Mouse (Mus musculus) neural tube, embryonic 12.5 days (tissue): Measurements from ENCODE around the gene Cep112. TPM values are rescaled to one million over a fixed set of nuclear protein-coding genes. Genes with fewer than 3 reads are reported as not detected.

Source experiments
- ATAC-seq: fragments of 200-750 bp; cut with Nextera tagmentation; 2 replicates; pipeline ENCODE4 v1.8.0; 2017; ENCODE audit warnings: low read depth, mild to moderate bottlenecking, moderate TSS enrichment, moderate library complexity; ENCODE audit not compliant: low FRiP score
- H3K27ac ChIP-seq: fragments of 300-500 bp; sonication (generic); 2 replicates; pipeline ENCODE4 v1.5.1; 2016
- H3K27me3 ChIP-seq: fragments of 300-500 bp; sonication (generic); replicated peaks from 2 replicates; pipeline ENCODE4 v1.6.1; 2016; ENCODE audit warnings: mild to moderate bottlenecking
- H3K36me3 ChIP-seq: fragments of 300-500 bp; sonication (generic); 2 replicates; pipeline ENCODE4 v1.6.1; 2016; ENCODE audit warnings: mild to moderate bottlenecking
- H3K4me1 ChIP-seq: fragments of 300-500 bp; sonication (generic); 2 replicates; pipeline ENCODE4 v1.6.1; 2016
- H3K4me2 ChIP-seq: fragments of 300-500 bp; sonication (generic); replicated peaks from 2 replicates; pipeline ENCODE4 v1.6.1; 2016; ENCODE audit warnings: mild to moderate bottlenecking
- H3K4me3 ChIP-seq: fragments of 300-500 bp; sonication (generic); 2 replicates; pipeline ENCODE4 v1.5.1; 2016
- H3K9ac ChIP-seq: fragments of 300-500 bp; sonication (generic); 2 replicates; pipeline ENCODE4 v1.6.1; 2016; ENCODE audit warnings: mild to moderate bottlenecking
- H3K9me3 ChIP-seq: fragments of 300-500 bp; sonication (generic); 2 replicates; pipeline ENCODE4 v1.6.1; 2016; ENCODE audit warnings: mild to moderate bottlenecking
- WGBS: fragments of 180-500 bp; shearing (Covaris S2); methylation state at CpG from one replicate; pipeline ENCODE4 v1.1.7; 2016; 5-methylcytosine and 5-hydroxymethylcytosine counted together
- polyA plus RNA-seq: library from polyadenylated mRNA; unstranded; fragments of >200 nt; fragmentation: Nextera tagmentation; extraction: Ambion mirVana; gene quantifications from 2 replicates; pipeline ENCODE4 v1.2.1, GENCODE M21; 2016

Cep112 gene
- polyA plus RNA-seq, 1 experiment from 2014 or later: 10.7 TPM

DNA sequence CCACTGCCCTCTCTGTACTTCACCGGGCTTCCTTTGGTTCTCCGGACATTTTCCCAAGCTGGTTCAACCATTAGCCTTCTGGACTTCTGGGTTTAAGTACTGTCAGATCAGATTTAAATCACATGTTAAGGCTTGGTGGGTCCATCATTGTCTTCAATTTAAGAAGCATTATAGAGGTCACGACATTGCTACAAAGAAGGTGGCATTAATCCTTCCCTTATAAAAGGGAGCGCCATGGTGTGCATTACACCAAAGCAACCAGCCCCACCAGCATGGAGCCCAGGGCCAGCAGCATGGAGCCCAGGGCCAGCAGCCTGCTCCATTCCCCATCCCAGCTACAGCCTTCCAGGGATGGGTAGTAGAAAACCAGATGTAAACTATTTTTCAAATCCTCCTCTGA is 411.7 kb downstream of the Cep112 start:
- H3K36me3 ChIP-seq: no peaks in the 10 kb centered on the region
- WGBS: 46% methylated on average over 4 of the region's 4 CpGs
- H3K4me2 ChIP-seq: no peak overlapping the region
- H3K27ac ChIP-seq: no peak overlapping the region
- no peaks in the 10 kb centered on the region for H3K27me3 ChIP-seq
- no peak overlapping the region for H3K9ac ChIP-seq
- peaks cover 2% of the 10 kb centered on the region; the same call in 1 of the 2 replicates for H3K4me1 ChIP-seq
- no peak overlapping the region for H3K4me3 ChIP-seq
- no peaks in the 10 kb centered on the region for H3K9me3 ChIP-seq
- no peak for ATAC-seq

DNA sequence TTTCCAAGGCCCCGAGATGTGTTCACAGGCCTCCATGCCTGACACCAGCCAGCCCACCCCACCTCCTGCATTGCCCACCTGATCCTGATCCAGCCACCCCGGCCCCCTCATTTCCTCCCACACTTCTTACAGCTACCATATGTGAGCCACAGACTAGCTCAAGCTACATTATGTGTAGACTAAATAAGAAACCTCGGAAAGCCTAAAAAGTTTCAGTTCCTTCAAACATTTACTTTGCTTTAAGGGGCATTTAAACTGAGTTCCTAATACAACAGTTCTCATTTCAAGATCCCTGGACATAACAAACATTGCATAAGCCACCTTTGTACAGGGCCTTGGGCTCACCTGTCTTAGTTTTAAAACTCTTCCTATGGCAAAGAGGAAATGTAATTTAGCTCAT is 415.2 kb downstream of the Cep112 start:
- no peak for ATAC-seq
- no peak overlapping the region for H3K27ac ChIP-seq
- no peak overlapping the region for H3K4me3 ChIP-seq
- H3K4me1 ChIP-seq: peaks cover 2% of the 10 kb centered on the region; the same call in 1 of the 2 replicates
- WGBS: 85% methylated on average over 3 of the region's 3 CpGs
- H3K9me3 ChIP-seq: no peaks in the 10 kb centered on the region
- no peak overlapping the region for H3K4me2 ChIP-seq
- no peaks in the 10 kb centered on the region for H3K36me3 ChIP-seq
- no peak overlapping the region for H3K9ac ChIP-seq
- no peaks in the 10 kb centered on the region for H3K27me3 ChIP-seq

DNA sequence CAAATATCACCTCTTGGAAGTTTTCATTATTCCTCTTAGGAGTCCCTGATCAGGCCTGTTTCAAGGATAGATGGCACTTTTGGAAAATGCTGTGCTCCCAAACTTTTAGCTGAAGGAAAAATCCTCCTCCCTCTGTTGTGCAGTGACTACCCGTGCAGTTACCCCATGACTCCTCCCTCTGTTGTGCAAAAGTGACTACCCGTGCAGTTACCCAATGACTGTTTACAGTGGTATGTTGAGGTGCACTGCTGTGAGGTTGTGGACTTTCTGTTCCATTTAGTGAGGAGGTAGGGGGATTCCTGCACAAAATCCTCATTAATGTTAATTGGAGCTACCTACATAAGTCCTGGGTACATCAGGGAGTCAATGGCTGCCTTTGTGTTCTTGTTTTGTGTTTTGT is 417.8 kb downstream of the Cep112 start:
- Histone ChIP-seq H3K9me3 (no peaks in the 10 kb centered on the region), H3K27me3 (no peaks in the 10 kb centered on the region), H3K36me3 (no peaks in the 10 kb centered on the region), H3K9ac (no peak overlapping the region), H3K27ac (no peak overlapping the region), H3K4me3 (no peak overlapping the region), H3K4me2 (no peak overlapping the region), H3K4me1 (no peaks in the 10 kb centered on the region)
- WGBS: 66% methylated on average over 2 of the region's 2 CpGs
- ATAC-seq: no peak

DNA sequence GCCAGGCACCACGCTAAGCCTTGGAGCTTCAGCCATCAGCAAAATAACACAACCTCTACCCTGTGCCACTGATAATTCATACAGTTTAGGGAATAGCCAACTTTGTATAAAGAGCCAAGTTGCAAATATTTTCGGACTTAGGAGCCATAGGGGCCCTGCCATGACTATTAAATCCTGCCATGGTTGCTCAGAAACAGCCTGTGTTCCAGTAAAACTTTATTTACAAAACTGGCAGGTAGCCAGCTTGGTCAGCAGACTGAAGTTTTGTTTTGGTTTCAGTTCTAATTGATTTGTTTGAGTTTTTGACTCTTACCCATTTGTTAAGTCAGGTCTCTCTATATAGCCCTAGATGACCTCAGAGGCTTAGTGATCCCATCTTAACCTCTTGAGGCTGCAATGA is 421.0 kb downstream of the Cep112 start:
- no peak overlapping the region for H3K9ac ChIP-seq
- H3K4me2 ChIP-seq: no peak overlapping the region
- no peak overlapping the region for H3K27ac ChIP-seq
- H3K27me3 ChIP-seq: no peaks in the 10 kb centered on the region
- no peaks in the 10 kb centered on the region for H3K9me3 ChIP-seq
- H3K4me1 ChIP-seq: no peaks in the 10 kb centered on the region
- H3K36me3 ChIP-seq: no peaks in the 10 kb centered on the region
- ATAC-seq: no peak
- H3K4me3 ChIP-seq: no peak overlapping the region
- 83% methylated on average over 2 of the region's 2 CpGs for WGBS

DNA sequence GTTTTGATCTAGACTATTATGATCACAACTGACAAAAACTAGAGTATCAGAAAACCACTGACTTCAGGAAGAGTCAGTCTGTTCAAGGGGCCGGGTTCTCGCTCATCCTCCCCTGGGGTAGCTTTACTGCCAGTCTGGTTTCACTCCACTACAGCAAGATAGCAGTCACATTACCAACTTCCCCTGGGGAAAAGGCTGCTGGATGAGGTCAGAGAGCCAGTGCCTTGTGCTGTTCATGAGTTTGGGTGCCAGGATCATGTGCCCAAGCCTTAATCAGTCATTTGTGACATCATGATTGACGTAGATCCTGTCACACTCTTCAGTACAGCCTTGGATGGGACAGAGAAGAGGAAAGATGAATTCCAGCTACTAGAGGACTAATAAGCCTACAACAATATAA is 421.5 kb downstream of the Cep112 start:
- WGBS: 87% methylated on average over 3 of the region's 3 CpGs
- Histone ChIP-seq H3K27ac (no peak overlapping the region), H3K36me3 (no peaks in the 10 kb centered on the region), H3K9me3 (no peaks in the 10 kb centered on the region), H3K4me3 (no peak overlapping the region), H3K4me1 (no peaks in the 10 kb centered on the region), H3K9ac (no peak overlapping the region), H3K4me2 (no peak overlapping the region), H3K27me3 (no peaks in the 10 kb centered on the region)
- ATAC-seq: no peak

DNA sequence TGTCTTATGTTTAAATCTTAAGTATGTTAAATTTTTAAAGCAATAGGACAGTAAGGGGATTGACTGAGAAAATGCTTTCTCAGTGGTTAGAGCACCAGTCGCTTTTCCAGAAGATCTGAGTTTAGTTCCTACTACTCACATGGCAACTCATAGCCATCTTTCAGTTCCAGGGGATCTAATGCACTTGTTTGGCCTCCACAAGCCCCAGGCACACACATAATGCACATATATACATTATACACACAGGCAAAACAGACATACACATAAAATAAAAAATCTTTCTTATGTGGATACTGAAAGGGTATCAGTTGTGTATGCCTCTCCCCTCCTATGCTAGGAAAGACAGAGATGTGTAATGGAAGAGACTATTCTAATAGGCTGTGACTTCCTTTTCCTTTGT is 426.8 kb downstream of the Cep112 start:
- no peaks in the 10 kb centered on the region for H3K4me1 ChIP-seq
- no peak overlapping the region for H3K4me2 ChIP-seq
- H3K9ac ChIP-seq: no peak overlapping the region
- no peak overlapping the region for H3K27ac ChIP-seq
- 96% methylated on average over 1 of the region's 1 CpGs for WGBS
- ATAC-seq: no peak
- H3K27me3 ChIP-seq: no peaks in the 10 kb centered on the region
- no peak overlapping the region for H3K4me3 ChIP-seq
- H3K9me3 ChIP-seq: no peaks in the 10 kb centered on the region
- H3K36me3 ChIP-seq: no peaks in the 10 kb centered on the region

DNA sequence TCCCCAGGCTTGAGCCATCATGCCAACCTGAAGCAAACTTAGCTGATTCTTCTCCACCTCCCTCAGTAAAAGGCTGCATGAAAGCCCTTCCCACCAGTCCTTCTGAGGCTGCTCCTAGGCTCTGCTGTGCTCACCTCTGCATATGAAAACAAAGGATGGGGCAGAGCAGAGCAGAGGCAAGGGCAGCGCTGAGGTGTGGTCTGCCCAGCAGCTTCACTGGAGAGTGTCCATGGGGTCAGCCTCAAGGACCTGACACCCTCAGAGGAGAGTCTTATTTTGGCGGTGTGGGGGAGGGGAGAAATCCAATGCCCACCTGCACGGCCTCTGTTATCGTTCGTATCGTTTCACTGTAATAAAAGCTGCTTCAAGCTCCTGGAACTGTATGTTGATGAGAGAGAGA is 432.3 kb downstream of the Cep112 start:
- no peak for ATAC-seq
- no peak overlapping the region for H3K4me3 ChIP-seq
- no peaks in the 10 kb centered on the region for H3K36me3 ChIP-seq
- no peak overlapping the region for H3K27ac ChIP-seq
- no peak overlapping the region for H3K4me2 ChIP-seq
- no peaks in the 10 kb centered on the region for H3K9me3 ChIP-seq
- no peaks in the 10 kb centered on the region; the same call in 1 of the 2 replicates for H3K4me1 ChIP-seq
- 58% methylated on average over 6 of the region's 6 CpGs for WGBS
- no peaks in the 10 kb centered on the region for H3K27me3 ChIP-seq
- no peak overlapping the region for H3K9ac ChIP-seq

DNA sequence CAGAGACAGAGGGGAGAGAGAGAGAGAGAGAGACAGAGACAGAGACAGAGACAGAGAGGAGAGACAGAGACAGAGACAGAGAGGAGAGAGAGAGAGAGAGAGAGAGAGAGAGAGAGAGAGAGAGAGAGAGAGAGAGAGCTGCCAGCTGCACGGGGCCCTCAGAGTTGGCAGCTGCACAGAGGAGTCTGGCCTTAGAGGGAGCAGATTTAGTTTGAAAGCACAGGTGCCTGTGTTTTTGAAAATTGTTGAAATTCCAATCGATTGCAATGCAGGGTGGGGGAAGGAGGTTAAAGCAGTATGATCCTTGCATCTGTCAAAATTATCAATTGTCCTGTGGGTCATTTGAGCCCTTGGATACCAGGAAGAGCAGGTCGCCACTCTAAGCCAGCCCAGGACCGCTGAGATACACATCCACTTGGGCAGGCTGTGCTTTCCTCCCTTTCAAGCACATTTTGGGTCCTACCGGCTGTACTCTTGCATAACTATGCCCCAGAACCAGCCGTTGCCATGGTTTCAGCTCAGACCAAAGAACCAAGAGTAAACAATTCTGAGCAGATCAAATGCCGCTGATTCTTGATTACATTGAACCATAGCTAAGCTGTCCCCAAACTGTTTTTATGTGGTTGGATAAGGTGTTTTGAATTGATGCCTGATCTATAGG is 432.8 kb downstream of the Cep112 start:
- H3K27me3 ChIP-seq: no peaks in the 10 kb centered on the region
- no peaks in the 10 kb centered on the region; the same call in 1 of the 2 replicates for H3K4me1 ChIP-seq
- H3K4me2 ChIP-seq: no peak overlapping the region
- H3K36me3 ChIP-seq: no peaks in the 10 kb centered on the region
- H3K9ac ChIP-seq: no peak overlapping the region
- no peak for ATAC-seq
- WGBS: 60% methylated on average over 7 of the region's 7 CpGs
- H3K4me3 ChIP-seq: no peak overlapping the region
- H3K9me3 ChIP-seq: no peaks in the 10 kb centered on the region
- no peak overlapping the region for H3K27ac ChIP-seq

DNA sequence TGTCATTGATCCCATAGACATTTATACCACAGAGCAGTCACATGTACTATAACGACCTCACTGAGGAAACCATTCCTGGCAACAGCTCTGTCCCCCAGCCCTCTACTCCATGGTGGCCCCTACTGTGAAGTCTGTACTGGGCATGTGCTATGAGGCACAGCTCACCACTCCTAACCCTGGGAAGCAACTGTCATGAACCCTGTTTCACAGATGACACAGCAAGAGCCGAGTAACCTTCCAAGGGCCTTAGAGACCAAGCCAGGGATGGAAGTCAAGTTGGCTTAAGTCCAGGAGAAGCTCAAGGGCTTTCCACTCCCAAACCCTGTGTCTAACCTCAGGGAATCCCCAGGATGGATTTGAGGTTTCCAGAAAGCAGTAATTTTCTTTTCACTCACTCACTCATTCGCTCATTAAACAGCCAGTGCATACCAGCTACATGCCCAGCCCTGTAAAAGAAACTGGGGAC is 433.4 kb downstream of the Cep112 start:
- Histone ChIP-seq H3K4me3 (no peak overlapping the region), H3K27me3 (no peaks in the 10 kb centered on the region), H3K9ac (no peak overlapping the region), H3K36me3 (no peaks in the 10 kb centered on the region), H3K4me1 (no peaks in the 10 kb centered on the region; the same call in 1 of the 2 replicates), H3K27ac (no peak overlapping the region), H3K9me3 (no peaks in the 10 kb centered on the region), H3K4me2 (no peak overlapping the region)
- ATAC-seq: no peak
- WGBS: 70% methylated on average over 3 of the region's 3 CpGs

DNA sequence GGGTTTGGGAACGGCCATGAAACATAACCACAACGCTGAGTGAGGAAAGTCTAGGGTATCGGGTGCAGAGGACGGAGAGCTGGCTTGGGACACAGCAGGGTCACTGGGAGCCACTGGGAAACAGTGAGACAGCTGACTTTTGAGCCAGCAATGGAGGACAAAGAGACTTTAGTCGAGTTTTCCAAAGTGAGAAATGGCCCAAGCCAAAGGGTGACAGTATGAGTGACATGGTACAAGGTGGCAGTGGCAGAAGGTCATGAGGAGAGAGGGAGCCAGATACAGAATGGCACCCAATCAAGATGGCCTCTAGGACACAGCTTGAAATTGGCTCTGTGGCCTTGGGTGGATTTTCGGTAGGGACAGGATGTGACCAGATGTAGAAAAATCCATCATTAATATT is 433.9 kb downstream of the Cep112 start:
- Histone ChIP-seq H3K36me3 (no peaks in the 10 kb centered on the region), H3K27ac (no peak overlapping the region), H3K9me3 (no peaks in the 10 kb centered on the region), H3K4me3 (no peak overlapping the region), H3K9ac (no peak overlapping the region), H3K27me3 (no peaks in the 10 kb centered on the region), H3K4me1 (no peaks in the 10 kb centered on the region; the same call in 1 of the 2 replicates), H3K4me2 (no peak overlapping the region)
- WGBS: 90% methylated on average over 6 of the region's 6 CpGs
- no peak for ATAC-seq

DNA sequence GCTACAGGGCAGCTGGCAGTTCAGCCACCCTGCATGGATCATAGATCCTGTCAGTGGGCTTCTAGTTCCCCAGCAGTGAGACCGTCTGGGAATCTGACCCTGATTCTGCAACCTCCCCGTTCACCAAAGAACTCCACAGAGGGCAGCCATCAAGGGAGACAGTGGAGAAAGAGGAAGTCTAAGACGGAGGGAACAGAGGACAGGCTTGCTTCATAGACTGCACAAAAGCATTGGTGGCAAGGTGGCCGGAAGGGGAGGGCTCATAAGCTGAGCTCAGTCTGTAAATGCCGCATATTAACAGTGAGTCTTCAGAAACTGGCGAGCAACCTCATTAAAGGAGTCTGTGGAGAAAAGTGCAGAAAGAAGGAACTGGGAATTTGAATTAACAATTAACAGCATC is 437.4 kb downstream of the Cep112 start:
- Histone ChIP-seq H3K9me3 (no peaks in the 10 kb centered on the region), H3K4me1 (no peaks in the 10 kb centered on the region; the same call in 1 of the 2 replicates), H3K27ac (no peak overlapping the region), H3K4me2 (no peak overlapping the region), H3K9ac (no peak overlapping the region), H3K36me3 (no peaks in the 10 kb centered on the region), H3K27me3 (no peaks in the 10 kb centered on the region), H3K4me3 (no peak overlapping the region)
- 76% methylated on average over 6 of the region's 6 CpGs for WGBS
- no peak for ATAC-seq

DNA sequence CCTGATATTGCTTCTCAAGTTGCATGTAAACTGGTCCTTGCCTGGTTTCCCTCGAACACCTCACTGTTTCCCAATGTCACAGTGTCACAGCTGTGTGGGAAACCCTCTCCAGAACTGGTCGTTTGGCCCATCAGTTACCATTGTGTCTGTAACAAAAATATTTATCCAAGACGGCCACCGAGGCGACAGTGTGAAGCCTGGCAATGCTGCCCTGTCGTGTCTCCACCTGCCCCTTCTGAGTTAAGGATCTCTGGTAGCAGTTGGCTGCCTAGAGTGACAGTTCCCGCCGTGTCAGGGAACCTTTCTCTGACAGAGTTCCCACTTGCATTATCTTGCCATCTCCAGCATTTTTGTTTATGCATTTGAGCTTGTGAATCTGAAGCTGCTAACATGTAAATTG is 440.8 kb downstream of the Cep112 start:
- H3K9ac ChIP-seq: no peak overlapping the region
- H3K36me3 ChIP-seq: no peaks in the 10 kb centered on the region
- no peak overlapping the region for H3K4me2 ChIP-seq
- no peaks in the 10 kb centered on the region for H3K4me1 ChIP-seq
- H3K27me3 ChIP-seq: no peaks in the 10 kb centered on the region
- no peaks in the 10 kb centered on the region for H3K9me3 ChIP-seq
- no peak for ATAC-seq
- H3K4me3 ChIP-seq: no peak overlapping the region
- WGBS: 64% methylated on average over 8 of the region's 8 CpGs
- no peak overlapping the region for H3K27ac ChIP-seq

DNA sequence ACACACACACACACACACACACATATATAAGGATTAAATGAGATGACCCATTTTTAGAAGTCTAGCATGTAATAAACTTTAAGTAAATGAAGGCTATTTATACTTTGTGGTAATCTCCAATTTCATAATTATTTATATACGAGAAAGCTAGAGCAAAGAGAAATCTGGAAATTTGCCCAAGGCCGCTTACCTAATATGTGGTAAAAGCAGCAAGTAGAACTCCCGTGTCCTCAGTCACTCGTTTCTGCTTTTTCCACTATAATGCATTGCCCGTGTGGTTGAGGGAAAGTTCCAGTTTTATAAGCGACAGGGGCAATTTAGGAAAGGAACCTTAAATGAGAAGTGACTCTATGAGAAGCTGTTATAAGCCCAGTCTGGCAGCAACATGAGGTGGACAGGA is 442.5 kb downstream of the Cep112 start:
- Histone ChIP-seq H3K27ac (no peak overlapping the region), H3K9ac (no peak overlapping the region), H3K4me3 (no peak overlapping the region), H3K36me3 (no peaks in the 10 kb centered on the region), H3K4me2 (no peak overlapping the region), H3K9me3 (no peaks in the 10 kb centered on the region), H3K27me3 (no peaks in the 10 kb centered on the region), H3K4me1 (no peaks in the 10 kb centered on the region)
- ATAC-seq: no peak
- 90% methylated on average over 6 of the region's 6 CpGs for WGBS
